Comparison of ENCODE assay signal across 8 mouse cellular contexts in the genomic region with DNA sequence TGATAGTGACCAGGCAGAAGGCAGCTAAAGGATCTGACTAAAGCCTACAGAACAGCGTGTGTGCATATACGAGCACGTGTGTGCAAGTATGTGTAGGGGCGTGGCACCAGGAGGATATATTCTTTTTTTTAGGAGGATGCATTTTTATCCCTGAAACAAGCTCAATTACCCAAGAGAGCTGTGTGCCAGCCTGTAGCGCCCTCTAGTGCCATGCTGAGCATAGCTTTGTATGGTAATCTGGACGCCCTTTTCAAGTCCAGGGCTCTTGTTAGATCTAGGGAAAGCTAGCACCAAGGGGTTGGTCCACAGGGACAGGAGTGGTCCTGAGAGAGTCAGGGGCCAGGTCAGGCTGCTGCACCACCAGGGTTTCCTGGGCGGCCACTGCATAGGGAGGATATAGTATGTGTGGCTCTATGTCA. TPM values are rescaled to one million over a fixed set of nuclear protein-coding genes. Genes with fewer than 3 reads are reported as not detected.
DNase-seq lines count a peak whose midpoint lies in the region; ATAC-seq lines count a peak whose summit lies in the region.

No protein-coding gene starts in this region.

- 31% methylated on average over 7 of the region's 7 CpGs for WGBS in kidney, embryonic 14.5 days
- 29% methylated on average over 7 of the region's 7 CpGs for WGBS in liver, embryonic 11.5 days

- no peak overlapping the region for H3K9ac ChIP-seq in kidney, embryonic 14.5 days (ENCODE audit: low read depth, low read length)
- no peak overlapping the region for H3K9ac ChIP-seq in liver, embryonic 11.5 days (ENCODE audit: low read depth, low read length)

- peak; percentile 51; the same call in 1 of the 2 replicates for ATAC-seq in kidney, embryonic 14.5 days (ENCODE audit: low FRiP score, low TSS enrichment)
- no peak for ATAC-seq in liver, embryonic 11.5 days (replicated peaks; ENCODE audit: low FRiP score)

- no peak overlapping the region for H3K4me3 ChIP-seq in kidney, embryonic 14.5 days (ENCODE audit: low read length)
- no peak overlapping the region for H3K4me3 ChIP-seq in liver, embryonic 11.5 days (ENCODE audit: low read depth, low read length)

- no peak overlapping the region for H3K4me2 ChIP-seq in kidney, embryonic 14.5 days (replicated peaks; ENCODE audit: low read depth, low read length)
- H3K4me2 ChIP-seq in liver, embryonic 11.5 days: no peak overlapping the region

- H3K27me3 ChIP-seq in kidney, embryonic 14.5 days (ENCODE audit: control insufficient read depth, insufficient read depth, low read length): no peaks in the 10 kb centered on the region
- no peaks in the 10 kb centered on the region for H3K27me3 ChIP-seq in liver, embryonic 11.5 days (replicated peaks; ENCODE audit: control insufficient read depth, insufficient read depth, low read length)

- H3K36me3 ChIP-seq in kidney, embryonic 14.5 days (ENCODE audit: control insufficient read depth, insufficient read depth, low read length): peaks cover 32% of the 10 kb centered on the region
- peaks cover 10% of the 10 kb centered on the region for H3K36me3 ChIP-seq in liver, embryonic 11.5 days (ENCODE audit: control insufficient read depth, insufficient read depth, low read length)

- no peaks in the 10 kb centered on the region for H3K4me1 ChIP-seq in kidney, embryonic 14.5 days (ENCODE audit: control insufficient read depth, insufficient read depth, low read length)
- no peaks in the 10 kb centered on the region for H3K4me1 ChIP-seq in liver, embryonic 11.5 days (replicated peaks; ENCODE audit: control insufficient read depth, insufficient read depth, low read length)

- H3K27ac ChIP-seq in kidney, embryonic 14.5 days (ENCODE audit: low read depth, low read length): no peak overlapping the region
- no peak overlapping the region for H3K27ac ChIP-seq in liver, embryonic 11.5 days (ENCODE audit: low read depth, low read length)

- DNase-seq in 416B (ENCODE audit: low read depth) (peak; percentile 80), NIH3T3 (ENCODE audit: low read depth) (peak; percentile 78)
- peak; percentile 69 to 82 for DNase-seq in cerebellum, postnatal 25 days
- DNase-seq in gastrocnemius, adult 8-10 months (ENCODE audit: low spot score in 2 of 2): peak; percentile 26 to 27
- peak; percentile 71 for DNase-seq in liver, embryonic 11.5 days (ENCODE audit: low spot score)
- peak; percentile 67 for DNase-seq in ovary, postnatal 36 days (ENCODE audit: low spot score)
- DNase-seq in urinary bladder, postnatal 14 days (ENCODE audit: low spot score): peak; percentile 83

- no peaks in the 10 kb centered on the region for H3K9me3 ChIP-seq in kidney, embryonic 14.5 days (ENCODE audit: control insufficient read depth, low read length)
- no peaks in the 10 kb centered on the region for H3K9me3 ChIP-seq in liver, embryonic 11.5 days (ENCODE audit: control insufficient read depth, low read length)

RNA-seq across cellular contexts. Expression of gene Fgfr3, which starts 16.4 kb away (rescaled TPM):
- total RNA-seq in gastrocnemius, adult 8-10 months (2022): 1 to 10 TPM; 1.6 to 4.7 (median 1.9) TPM
- polyA plus RNA-seq in kidney, embryonic 14.5 days (2014; fragmentation: Nextera tagmentation; extraction: Ambion mirVana): 9.6 and 13.8 TPM in 2 replicates
- 7.8 and 8.5 TPM in 2 replicates for polyA plus RNA-seq in liver, embryonic 11.5 days (2014; fragmentation: Nextera tagmentation; extraction: Ambion mirVana)

RNA-seq across cellular contexts. Expression of gene Letm1, which starts 44.7 kb away (rescaled TPM):
- total RNA-seq in gastrocnemius, adult 8-10 months (2022): 10 to 100 TPM; 69.8 to 82.0 (median 73.8) TPM
- 30.2 and 51.1 TPM in 2 replicates for polyA plus RNA-seq in kidney, embryonic 14.5 days (2014; fragmentation: Nextera tagmentation; extraction: Ambion mirVana)
- polyA plus RNA-seq in liver, embryonic 11.5 days (2014; fragmentation: Nextera tagmentation; extraction: Ambion mirVana): 53.5 and 54.2 TPM in 2 replicates

Comparison
In these comparisons a context has a peak if more than half of its experiments do, and no peak if none do; other contexts are left out.
1. DNase-seq: peak in every context shown above with its lines; median percentile 83 in urinary bladder, postnatal 14 days; 80 in 416B; 78 in NIH3T3; 76 in cerebellum, postnatal 25 days; 71 in liver, embryonic 11.5 days; 67 in ovary, postnatal 36 days; 26 in gastrocnemius, adult 8-10 months.